Mouse (Mus musculus) thymus, adult 2 months (tissue): ENCODE measurements around the gene Ccdc15.

Experiments
- CTCF ChIP-seq: fragments of 200-500 bp; IDR thresholded peaks from 2 replicates; pipeline ENCODE4 v1.5.1; 2012; ENCODE audit warnings: mild to moderate bottlenecking, control low read depth, low read length, moderate library complexity, borderline replicate concordance; ENCODE audit not compliant: control insufficient read depth, poor library complexity, insufficient read depth; ENCODE audit errors: extremely low read depth
- POLR2A ChIP-seq: fragments of 200-500 bp; IDR thresholded peaks from 2 replicates; pipeline ENCODE4 v1.6.1; 2012; ENCODE audit warnings: mild to moderate bottlenecking, low read length, control low read depth, moderate library complexity; ENCODE audit not compliant: control insufficient read depth, poor library complexity, insufficient read depth; ENCODE audit errors: extremely low read depth

DNA sequence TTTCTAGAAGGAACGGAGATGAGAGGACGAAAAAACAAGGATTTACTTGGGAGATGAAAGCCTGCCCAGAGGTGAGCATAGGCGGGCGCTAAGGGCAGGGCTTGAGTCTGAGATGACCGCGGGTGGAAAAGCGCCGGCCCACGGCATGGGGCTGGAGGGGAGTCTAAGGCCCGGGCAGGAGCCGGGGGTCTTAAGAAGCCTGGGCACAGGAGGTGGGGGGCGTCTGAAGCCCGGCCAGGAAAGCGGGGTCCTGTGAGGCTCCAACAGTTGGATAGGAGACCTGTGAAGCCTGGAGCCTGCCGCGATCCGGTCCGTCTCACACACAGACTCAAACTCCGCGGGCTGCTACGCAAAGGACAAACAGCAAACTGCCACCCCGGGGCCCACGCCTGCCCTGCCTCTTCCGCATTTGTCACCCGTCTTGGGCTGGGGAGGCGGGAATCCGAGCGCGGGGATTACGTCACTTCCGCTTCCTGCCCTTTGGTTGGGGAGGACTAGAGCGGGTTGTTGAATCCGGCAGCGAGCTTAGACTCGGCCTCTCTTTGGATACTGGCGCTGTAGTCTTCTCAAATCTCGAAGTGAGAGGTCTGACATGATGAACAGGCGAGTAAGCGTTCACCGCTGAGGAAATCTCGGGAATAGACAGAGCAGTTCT is at the start of gene Ccdc15:
- TF ChIP-seq POLR2A (peak; percentile 95), CTCF (no peak)
